Mouse (Mus musculus) liver, adult (tissue): ENCODE data around the gene H2afv.

Source experiments
- GATA4 ChIP-seq: IDR thresholded peaks from 2 replicates; pipeline ENCODE4 v1.6.1; 2014; ENCODE audit warnings: mild to moderate bottlenecking, low read length; ENCODE audit not compliant: insufficient replicate concordance

The H2afv gene

GRCm38 (mm10) chr11:6444077-6444853 is at the start of gene H2afv:
H2afv (minus strand) TSS chr11:6444443.
- no peak for TF ChIP-seq GATA4

- no peak for TF ChIP-seq GATA4
These were observed 45.7 kb upstream of the H2afv start for GRCm38 (mm10) chr11:6489691-6490503.

DNA sequence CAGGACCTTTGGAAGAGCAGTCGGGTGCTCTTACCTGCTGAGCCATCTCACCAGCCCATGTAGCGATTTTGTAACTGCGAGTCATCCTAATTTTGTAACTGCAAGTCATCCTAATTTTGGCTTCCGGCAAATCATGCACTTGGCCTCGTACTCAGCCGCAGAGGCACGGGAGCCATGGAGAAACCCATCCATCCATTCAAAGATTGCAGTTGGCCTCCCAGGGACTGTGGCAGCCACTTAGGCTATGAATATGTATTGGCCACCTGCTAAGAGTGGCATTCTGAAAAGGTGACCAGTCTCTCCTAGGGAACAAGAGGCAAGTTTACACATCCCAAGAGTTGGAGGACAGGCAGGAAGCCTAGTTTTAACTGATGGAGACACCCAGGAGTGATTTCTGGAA is 45.0 kb upstream of the H2afv start:
- no peak for TF ChIP-seq GATA4

- no peak for TF ChIP-seq GATA4
These were observed 43.9 kb upstream of the H2afv start for GRCm38 (mm10) chr11:6488041-6488684.

DNA sequence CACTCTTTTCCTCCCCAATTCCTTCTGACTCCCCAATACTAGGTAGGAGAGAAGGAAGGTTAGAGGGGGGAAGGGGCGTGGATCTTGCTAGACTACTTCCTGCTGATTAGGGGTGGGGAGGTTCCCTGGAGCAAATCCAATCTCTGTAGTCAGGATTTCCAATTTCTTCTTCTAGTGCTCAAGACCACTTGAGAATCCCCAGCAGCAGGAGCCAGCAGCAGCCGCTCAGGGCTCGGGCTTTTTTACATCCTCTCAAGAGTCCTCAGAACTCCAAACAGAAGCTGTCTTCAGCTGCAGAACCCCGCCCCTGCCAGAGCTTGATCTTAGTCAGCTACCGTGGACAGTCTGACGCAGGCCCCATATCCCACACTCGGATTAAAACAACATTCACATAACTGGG is 43.3 kb upstream of the H2afv start:
- TF ChIP-seq GATA4: no peak

DNA sequence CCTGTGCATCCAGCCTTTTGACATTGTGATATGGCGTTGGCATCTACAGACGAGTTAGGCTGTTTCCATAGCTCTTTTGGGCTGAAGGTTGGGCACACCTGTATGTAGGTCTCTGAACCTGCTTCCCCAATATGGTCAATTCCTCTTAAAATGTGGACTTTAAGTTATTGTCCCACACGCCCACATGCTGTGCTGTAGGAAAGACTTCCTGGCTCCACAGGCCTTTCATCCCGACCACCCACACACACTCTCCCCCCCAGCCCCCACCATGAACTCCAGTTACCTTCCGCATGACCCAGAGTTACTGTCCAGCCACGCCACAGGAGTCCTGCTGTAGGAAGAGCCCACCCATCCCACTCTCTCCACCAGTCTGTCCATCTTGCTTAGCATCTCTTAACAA is 42.7 kb upstream of the H2afv start:
- no peak for TF ChIP-seq GATA4

DNA sequence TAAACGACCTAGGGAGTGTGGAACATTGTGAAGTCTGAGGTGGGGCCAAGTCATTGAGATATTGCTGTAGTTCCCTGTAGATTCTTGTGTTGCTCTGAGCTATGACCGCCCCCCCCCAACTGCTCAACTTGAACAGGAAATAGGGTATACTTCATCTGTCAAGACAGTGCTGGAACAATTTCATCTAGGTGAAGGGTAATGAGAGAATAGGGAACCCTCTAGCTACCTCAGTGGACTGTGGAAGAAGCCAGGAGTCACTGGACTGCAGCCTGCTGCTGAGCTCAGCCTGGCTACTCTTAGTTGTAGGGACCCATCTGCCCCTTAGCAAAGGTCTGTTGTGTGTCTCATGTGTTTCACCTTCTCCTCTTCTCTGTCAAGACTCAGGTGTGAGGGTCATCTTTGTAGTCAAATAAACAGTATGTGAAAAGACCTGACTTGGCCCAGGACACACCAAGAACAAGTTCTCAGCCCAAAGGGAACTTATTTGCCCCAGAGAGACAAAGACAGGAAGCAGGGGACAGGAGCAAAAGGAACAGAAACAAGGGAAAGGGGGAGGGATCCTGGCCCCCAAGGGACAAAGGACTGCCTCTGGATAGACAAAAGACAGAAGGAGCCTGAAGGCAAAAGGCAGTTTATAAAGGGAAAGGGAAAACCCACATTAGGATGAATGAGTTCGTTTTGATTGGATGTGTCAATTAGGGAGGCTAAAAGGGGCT is 40.2 kb upstream of the H2afv start:
- no peak for TF ChIP-seq GATA4

DNA sequence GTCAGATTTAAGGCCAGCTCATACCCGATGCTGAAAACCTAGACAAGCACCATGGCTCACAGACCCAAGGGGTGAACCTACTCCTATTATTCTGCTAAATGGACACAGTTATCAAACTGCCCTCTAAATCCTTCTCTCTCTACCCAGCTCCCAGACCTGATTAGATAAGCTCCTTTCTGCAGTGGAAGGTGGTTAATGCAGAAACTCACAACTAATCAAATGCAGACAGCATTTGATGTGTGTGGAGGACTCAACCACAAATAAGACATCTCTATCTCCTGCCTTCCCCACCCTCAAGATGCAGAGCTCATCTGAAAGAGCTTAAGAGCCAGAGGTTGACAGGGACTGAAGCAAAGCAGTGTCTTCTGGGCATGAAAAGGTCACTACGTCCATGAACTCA is 38.9 kb upstream of the H2afv start:
- TF ChIP-seq GATA4: no peak

- TF ChIP-seq GATA4: no peak
These were observed 37.5 kb upstream of the H2afv start for GRCm38 (mm10) chr11:6481669-6482185.

DNA sequence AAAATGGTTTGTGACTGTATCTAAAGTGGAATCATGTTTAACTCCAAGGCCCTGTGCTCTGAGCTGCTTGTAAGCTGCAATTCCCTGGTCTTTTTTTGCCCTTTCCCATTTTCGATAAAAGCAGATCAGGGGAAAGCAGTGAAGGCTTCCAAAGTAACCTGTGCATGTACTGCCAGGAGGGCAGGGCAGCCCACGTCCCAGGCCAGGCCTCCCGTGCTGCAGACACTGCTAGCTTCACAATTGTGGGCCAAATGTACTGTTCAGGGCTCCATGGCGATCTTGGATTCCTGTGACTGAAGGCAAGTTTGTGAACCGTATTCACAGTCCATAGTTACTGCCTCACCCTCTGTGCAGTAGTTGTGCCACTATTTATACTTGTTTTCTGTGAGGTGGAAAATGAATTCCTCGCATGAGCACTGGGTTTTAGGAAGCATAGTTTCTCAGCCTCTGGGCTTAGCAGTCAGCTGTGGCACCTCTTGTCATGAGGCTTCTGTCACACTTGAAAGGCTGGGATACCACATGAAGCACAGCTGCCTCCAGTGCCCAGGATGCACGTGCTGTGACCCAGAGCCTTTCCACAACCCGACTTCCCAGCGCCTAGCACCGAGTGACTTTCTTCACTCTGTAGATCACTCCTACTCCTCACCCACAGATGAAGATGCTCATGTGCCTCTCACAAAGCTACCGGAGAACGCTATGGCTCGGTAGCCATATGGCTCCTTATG is 36.6 kb upstream of the H2afv start:
- no peak for TF ChIP-seq GATA4

DNA sequence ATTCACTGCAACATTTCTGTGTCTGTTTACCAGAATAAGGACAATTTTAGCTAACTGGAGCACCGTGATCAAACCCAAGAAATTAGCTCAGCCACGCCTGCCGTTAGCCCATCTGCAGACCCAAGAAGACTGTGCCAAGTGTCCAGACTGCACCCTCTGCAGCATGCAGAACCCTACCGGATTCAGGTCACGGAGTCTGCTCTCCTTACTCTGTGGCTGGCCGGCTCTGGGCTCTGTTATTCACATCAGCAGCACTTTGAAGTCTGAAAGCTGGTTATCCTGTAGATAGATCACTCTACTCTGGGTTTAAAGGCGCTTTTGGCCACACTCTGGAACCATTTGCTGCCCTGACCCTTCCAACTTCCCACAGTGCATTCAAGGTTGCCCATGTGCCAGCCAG is 35.9 kb upstream of the H2afv start:
- no peak for TF ChIP-seq GATA4

GRCm38 (mm10) chr11:6479231-6479630 is 35.0 kb upstream of the H2afv start:
- TF ChIP-seq GATA4: no peak

GRCm38 (mm10) chr11:6477350-6477749 is 33.1 kb upstream of the H2afv start:
- TF ChIP-seq GATA4: no peak

- no peak for TF ChIP-seq GATA4
These were observed 32.6 kb upstream of the H2afv start for GRCm38 (mm10) chr11:6476876-6477275.

GRCm38 (mm10) chr11:6475867-6476484 is 31.7 kb upstream of the H2afv start, which contains the start of gene Purb:
Purb (minus strand) TSS chr11:6475917.
- no peak for TF ChIP-seq GATA4
